Mouse (Mus musculus): ENCODE data around the gene Nr2f1.
"Not testable (repeated sequence)": the region's sequence is repeated elsewhere in the genome, so short reads cannot be mapped to it uniquely, and the experiment has no call there.

Gene Nr2f1

DNA sequence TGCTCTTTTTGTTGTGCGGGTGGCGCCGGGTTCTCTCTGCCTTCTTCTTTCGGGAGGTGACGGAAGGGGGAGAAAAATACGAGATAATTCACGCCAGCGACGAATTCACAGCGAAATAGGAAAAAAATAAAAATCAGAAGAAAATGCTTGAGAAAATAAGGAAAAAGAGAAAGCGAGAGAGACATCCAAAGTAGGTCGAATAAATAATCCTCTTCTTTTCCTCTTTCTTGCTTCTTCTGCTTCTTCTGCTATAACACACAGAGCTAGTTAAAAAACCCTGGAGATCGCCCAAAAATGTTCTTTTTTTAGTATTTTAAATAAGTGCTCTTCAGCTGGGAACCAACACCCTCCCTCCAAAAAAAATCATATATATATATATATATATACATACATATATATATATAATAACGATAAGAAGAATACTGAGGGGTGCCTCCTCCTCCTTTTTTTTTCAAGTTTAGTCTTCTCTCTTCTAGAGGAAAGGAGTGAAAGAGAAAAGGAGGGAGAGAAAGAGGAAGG is at the start of gene Nr2f1:
TSS of gene Nr2f1 (minus strand) at position 116 of the 519 bp plus-strand sequence.
- DNase-seq (ENCODE audit: low spot score), result no peak

DNA sequence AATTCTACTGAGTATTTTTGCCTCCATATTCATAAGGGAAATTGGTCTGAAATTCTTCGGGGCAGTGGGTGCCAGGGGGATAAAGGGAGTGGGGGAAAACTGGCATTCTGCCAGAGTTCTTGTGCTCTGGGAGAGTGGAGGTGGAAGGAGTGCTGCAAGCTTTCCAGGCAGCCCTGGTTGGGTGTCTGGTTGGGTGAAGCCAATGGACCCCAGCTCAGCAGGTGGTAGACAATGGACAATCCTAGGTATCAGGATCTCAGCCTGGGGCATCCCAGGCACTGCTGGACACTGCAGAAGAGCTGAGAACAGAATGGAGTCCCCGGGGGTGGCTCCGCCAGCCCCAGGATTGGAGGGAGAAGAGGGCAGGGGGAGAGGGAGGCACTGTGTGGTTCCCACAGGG is 22.1 kb upstream of the Nr2f1 start:
- no peak for DNase-seq (ENCODE audit: low spot score)

DNA sequence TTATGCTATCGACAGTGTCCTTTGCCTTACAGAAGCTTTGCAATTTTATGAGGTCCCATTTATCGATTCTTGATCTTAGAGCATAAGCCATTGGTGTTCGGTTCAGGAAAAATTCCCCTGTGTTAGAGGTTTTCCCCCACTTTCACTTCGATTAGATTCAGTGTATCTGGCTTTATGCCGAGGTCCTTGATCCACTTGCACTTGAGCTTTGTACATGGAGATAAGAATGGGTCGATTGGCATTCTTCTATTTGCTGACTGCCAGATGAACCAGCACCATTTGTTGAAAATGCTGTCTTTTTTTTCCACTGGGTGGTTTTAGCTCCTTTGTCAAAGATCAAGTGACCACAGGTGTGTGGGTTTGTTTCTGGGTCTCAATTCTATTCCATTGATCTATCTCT is 20.7 kb upstream of the Nr2f1 start:
- not testable (repeated sequence) for DNase-seq (ENCODE audit: low spot score)

DNA sequence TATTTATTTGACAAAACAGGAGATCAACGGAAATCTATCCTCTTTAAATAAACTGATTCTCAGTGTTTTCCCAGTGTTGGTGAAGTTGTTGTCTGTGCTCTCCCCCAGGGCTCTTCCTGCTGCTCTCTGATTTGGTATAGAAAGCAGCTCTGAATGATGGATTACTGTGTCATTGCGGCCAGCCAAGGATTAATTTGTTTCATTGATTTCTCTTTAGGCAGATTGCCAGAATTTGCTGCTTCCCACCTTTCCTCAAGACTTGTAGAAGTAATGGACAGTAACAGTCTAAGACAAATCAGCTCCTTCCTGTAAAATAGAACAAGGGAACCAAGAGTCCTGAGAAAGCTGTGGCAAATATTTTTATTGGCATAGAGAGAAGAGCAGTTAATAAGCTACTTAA is 15.7 kb upstream of the Nr2f1 start:
- no peak for DNase-seq (ENCODE audit: low spot score)

DNA sequence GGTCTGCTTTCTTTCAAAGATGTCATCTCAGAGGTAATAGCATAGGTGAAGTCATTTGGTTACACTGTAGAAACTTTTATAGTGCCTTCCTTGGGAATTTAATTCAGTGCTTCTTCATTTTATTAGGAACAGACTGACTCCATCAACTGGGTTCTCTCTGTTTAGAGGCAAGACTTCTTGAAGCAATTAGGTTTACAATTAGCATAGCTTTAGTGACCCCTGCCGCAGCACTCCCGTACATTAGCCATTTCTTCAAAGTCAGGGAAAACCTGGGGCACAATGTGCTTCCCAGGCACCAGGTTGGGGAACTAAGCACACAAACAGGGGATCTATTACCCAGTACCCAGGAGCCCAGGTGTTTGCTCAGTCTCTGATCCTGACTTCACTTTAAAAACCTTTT is 13.6 kb upstream of the Nr2f1 start:
- no peak for DNase-seq (ENCODE audit: low spot score)

DNA sequence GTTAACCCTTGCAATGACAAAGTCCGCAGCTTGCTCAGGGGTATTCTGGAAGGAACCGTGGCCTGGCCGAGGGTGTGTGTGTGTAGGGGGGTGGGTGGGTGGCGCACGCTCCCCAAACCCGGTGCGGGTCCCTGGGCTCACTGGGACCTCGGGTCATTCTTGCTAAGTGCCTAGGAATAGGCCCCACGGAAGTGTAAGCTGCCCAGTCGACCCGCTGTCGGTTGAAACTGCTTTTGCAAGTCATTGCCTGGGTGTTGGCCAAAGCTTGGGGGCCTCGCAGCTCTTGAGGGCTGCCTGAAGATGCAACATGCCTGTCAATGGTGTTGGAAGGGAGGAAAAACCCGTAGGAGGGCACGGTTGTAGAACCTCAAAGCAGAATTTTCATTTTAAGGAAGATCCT is 12.6 kb upstream of the Nr2f1 start:
- DNase-seq (ENCODE audit: low spot score), result no peak

DNA sequence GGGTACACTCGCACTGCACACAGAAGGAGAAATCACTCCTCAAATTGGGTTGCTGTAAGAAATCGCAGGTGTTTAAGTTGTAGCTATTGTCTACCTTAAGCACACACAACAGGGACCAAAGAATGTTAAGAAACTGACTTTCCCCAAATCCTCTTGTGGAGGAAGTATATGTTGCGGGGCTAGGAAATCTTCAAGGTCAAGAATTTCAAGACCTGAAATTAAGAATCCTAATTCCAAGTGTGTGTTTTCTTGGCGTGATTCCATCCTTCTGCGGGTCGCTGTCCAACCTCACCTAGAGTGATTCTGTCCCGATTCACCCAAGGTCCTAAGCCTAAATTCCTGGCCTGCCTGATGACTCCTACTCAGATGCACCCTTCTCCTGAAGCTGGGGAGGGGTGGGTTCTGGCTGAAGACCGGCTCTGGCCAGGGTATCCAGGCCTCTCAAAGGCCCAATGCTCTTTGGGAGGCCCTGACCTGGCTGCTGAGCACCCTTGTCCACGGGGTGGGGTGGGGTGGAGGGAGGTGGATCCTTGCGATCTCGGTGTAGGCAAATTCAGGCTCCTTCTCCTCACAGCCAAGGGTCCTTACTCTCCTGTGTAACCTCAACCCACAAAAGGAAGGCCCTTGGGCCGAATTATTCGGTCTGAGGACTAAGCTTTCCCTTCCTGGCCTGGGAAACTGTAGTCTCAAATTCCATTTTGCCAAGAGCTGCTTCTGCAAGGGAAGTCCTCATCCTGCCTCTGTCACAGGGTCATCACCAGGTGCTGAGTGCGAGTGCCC is 11.9 kb upstream of the Nr2f1 start:
- DNase-seq (ENCODE audit: low spot score), result no peak

DNA sequence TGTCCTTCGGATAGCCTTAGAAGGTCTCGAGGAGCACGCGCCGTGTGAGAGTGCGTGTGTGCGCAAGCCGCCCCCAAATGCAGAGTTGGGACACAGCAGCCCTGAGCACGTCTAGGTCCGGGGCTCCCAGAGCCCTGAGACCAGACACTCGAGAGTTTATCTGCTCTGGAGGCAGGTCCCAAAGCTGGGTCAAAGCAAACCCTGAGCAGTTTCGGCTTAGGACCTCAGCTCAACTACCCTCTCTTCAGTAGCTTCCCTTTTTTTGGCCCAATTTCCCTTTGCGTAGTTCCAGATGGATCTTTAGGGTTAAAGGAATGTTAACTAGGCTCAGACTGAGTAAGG is 11.2 kb upstream of the Nr2f1 start:
- DNase-seq (ENCODE audit: low spot score), result no peak

DNA sequence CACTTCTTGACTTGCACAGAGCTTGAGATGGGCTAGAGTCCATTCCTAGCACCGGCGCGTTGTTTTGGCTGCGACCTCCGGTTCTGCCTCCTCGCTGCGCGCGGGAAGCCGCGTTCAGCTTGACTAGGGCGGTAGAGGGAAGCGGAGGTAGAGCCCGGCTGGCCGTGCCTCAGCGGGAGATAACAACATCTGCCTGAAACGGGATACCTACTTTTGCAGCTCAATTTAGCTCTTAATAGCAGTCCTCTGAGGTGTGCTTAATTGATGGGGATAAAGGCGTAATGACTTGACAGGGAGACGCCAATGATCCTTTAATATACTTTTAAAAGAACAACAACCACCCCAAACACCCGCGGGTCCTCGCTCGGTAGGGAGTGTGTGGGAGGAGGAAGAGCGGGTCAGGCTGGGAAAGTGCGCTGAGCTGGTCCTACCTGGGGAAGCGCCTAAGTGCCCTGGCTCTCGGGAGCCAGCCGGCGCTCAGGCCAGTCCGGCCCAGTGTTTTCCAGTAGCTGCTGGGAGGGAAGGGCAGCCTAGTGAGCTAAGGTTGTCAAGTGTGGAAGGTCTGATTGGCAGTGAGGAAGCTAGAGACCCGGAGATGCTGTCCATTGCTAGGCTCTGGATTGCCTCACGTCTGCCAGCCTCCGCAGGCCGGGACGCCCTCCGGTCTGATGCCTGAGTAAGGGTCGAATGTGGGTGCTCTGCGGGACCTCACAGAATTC is 10.6 kb upstream of the Nr2f1 start:
- no peak for DNase-seq (ENCODE audit: low spot score)

DNA sequence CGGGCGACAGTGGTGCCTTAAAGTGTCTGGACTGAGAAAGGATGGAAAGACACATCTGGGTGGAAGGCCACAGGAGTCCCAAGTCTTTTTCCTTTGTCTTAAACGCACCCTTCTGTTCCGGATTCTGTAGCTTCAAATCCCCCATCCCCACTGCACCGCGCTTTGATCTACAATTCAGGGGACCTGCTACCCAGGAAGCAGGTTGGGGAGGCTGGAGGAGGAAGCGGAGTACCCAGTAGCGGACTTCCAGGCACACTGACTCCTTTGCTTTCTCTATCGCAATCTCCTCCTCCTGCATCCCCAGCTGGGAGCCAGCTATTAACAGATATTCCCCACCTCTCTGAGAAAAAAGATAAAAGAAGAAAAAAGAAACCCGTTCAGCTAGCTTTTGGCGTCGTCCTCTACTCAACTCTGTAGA is 10.1 kb upstream of the Nr2f1 start:
- no peak for DNase-seq (ENCODE audit: low spot score)

DNA sequence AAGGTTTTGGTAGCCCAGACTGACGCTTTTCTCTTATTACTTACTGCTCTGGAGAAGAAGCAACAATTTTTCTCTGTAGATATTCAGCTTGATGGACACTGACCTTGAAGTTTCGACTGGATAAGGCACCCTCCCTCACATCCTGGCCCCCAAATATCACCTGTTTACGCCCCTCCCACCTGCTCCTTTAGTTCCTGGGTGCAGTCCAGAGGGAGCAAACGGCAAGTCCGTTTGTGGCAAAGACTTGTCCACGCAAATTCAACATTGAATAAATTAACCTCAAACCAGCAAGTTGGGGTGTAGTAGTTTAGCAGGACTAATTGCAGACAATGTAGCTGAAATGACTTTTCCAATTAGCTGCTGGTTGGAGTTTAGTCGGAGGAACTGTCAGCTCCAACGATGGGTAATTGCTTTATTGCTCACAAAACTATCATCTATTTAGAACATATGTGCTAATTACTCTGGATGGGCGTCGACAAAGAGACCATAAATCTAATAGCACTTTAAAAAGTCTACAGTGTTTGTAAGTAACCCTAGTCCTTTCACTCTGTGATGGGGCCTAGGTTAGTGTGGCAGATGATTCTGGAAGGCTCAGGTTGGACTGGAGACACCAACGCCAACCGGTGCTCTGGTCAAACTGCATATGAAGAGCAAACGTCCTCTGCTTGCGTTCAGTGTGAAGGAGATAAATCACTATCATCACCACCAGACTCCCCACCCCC is 9.3 kb upstream of the Nr2f1 start:
- DNase-seq (ENCODE audit: low spot score), result no peak

DNA sequence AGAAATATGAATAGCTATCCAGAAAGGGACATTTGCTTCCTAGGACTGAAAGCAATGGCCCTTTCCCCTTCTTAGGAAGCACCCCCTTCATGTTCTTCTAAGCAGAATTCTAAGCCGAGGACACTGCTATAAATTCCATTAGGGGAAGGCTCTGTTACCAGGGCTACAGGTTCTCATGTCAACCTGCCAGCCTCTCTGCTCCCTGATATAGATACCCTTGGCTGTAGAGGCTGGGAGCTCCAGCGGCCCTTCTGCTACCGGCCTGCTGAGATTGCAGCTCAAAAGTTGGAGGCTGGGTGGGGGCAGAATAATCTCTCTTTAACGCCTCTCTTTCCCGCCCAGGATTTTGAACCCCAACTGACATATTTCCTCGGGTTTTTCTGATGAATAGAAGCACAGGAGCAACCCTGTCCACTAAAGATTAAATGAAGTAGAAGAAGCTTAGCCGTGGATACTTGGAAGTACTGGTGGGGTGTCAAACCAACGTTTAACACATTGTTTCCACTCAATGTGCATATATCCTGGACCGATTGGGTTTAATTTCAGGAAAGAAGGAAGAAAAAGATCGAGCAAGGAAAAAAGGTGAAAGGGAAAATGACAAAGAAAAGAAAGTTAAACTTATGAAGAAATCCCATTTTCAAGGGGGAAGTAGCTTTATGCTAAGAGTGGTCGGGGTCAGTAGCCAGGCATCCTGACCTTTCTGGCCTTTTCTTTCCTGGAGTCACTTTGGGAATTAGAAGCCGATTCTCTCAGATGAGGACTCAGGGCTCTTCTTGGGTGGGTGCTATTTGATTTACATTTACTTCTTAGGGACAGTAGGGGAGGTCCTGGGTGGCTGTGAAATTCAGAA is 8.5 kb upstream of the Nr2f1 start:
- no peak for DNase-seq (ENCODE audit: low spot score)

DNA sequence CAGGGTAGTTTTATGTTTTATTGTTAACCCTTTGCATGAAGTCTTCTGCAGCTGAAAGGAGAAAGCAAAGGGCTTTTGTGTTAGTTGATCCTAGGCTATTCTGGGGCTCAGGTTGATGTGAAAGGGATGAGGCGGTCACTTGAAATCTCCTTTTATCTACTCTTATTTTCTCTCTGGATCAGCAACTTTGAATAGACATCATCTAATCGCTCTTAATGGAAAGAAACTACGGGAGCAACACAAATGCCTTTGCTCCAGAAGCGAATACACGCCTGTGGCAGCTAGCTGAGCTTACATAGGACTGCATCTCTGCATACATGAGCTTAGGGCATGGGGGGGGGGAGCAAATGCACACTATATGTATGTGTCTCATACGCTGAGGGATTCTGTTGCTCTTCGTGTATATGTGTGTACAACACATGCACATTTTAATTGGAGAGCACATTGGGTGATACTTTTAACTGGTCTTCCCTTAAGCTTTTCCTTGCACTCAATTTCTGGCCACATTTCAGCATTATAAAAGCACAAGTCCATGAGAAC is 7.4 kb upstream of the Nr2f1 start:
- no peak for DNase-seq (ENCODE audit: low spot score)

DNA sequence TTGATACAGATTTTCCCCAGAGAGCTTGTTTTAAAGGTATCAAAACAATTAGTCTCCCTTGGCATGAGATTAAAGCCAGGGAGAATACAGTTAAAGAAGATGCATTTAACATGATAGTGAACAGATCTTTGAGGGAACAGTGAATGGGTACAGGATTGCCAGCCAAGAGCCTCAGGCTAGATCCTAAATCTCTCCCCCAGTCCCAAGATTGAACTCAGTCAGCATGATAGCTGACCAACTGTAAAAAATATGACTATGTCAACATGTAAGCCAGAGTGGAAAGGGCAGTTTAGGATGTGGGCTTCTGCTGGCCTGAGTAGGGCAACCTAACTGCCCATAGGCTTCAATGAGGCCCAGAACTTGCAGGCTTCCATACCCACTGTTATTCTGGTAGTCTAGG is 5.9 kb upstream of the Nr2f1 start:
- no peak for DNase-seq (ENCODE audit: low spot score)

DNA sequence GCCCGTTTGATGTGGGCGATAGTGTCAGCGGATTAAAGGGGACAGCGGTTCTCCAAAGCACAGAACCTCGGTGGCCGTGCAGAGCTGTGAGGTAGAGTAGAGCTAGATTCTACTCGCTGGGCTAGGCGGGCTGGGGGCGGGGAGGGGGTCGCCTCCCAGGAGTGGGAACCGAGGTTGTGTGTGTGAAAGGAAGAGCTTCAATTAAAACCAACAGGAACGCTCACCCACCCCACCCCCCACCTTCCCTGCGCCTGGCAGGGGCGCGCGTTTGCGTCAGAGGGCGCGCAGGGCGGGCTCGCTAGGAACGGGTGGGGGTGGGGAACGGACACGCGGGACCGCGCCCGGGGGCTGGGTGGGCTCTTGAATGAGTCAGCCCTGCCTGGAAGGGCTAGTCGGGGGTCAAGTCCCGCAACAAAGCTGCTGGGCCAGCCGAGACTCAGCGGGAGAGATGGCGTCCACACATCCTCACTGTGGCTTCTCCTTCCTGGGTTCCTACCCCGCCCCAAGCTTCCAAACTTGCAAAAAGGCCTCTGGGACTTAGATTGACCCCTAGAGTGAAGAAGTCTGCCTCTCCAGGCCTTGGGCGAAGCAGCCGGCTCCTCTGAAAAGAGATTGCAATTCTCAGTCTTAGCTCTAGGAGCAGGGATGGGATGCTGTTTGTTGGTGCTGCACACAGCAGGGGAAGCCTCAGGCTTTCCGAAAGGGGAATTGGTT is 3.9 kb upstream of the Nr2f1 start:
- no peak for DNase-seq (ENCODE audit: low spot score)

DNA sequence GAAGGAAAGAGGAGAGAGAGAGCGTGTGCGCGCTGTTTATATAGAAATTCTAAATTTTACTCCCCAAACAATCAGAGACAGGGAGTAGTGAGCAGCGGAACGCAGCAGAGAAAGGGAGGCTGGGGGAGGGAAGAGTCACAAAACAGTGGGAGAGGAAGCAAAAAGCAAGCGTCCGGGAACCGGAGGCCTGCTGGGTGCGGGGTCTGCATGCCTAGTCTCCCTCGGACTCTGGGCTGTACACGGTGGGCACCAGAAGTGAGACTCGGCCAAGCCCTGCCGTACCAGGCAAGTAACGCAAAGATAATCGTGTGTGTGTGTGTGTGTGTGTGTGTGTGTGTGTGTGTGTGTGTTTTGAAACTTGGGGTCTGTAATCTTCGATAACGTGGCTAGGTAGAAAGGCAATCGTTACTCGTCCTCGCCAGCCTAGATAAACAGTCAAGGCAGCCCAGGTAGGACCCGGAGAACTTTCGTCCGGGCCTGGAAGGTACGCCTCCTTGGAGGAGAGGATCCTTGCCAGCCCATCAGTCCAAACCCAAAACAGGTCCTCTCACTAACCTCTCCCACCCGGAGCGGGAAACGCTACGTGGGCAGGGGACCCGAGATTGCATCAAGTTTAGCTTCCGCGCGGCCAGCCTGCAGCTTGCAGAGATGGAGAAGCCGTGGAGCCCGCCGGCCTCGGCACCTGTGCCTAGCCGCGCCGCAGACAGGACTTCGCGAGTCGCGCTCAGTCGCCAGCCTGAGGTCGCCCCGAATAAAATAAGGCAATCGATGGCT is 3.2 kb upstream of the Nr2f1 start:
- DNase-seq (ENCODE audit: low spot score), result no peak

DNA sequence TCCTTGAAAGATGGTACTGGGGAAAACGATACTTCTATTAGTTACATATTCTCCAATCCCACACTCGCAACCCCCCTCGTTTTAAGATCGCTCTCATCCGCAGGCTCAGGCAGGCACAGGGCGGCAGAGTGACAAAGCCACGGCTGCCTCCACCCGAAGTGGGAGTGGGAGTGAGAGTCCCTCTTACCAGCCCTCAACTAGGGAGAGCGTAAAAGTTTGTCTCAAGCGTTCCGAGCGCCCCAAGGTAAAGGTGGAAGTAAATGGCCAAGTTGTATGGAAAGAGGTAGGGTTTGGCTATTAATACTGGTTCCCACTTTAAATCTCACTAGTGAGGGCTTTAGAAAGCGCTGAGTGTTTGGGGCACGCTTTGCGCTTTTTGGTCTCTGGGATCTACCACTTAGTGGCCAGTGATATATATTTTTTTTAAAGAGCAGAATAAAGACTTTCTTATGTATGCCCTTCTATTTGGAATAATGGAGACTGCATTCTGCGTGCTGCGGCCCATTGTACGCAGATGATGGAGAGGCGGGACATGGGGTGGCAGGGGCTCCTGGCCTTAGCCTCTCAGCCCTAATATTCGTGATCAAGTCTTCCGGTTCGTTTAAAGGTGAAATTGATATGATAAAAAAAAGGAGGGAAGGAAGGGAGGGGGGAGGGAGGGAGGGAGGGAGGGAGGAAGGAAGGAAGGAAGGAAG is 2.5 kb upstream of the Nr2f1 start:
- no peak for DNase-seq (ENCODE audit: low spot score)

DNA sequence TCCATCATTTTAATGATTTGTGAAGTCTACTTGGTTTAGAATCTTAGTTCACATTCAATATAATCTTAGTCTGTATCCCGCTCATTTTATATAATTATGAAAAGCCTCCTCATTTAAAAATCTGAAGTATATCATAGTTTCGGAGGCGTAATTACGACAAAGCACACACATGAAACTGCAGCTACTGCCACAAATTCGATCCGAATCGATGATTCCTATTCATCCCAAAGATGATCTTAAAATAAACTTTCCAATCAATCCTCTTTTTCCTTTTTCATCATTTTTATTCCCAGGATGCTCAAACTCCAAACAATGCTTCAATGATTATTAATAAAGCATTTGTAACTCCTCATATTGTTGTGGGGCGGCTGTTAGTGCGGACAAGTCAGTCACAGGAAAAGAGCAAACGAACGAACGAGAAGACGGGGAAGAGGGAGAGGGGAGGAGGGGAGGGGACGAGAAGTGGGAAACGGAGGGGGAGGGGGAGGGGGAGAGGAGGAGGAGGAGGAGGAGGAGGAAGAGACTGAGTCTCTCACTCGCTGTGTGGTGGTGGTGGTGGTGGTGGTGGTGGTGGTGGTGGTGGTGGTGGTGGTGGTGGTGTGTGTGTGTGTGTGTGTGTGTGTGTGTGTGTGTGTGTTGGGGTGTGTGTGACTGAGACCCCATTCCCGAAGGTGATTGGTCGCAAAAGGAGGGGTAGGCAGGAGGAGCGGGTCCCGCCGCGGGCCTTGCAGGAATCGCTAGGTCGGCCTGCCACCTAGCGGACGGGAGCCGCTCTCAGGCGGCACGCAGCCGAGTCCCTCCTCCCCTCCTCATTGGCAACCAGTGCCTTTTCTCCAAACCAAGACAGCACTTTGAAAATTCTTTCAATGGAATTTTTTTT is 1.7 kb upstream of the Nr2f1 start:
- DNase-seq (ENCODE audit: low spot score), result peak; percentile 76

DNA sequence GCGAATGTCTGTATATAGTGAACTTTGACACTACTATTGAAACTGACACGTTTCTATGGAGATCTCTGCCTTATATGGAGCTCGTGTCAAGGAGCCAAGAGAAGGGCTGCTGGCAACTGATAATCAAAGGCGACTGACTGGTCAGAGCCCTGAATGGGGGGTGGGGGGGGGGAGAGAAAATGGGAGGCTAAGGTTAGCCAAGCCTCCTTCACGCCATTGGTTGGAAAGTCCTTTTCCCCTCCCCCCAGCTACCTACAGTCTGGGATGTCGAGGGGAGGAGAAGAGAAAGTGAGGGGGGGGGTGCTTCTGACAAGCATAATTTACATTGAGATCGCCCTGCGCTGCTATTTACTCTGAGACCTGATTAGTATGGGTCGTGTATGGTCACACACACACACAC is 850 bp upstream of the Nr2f1 start:
- no peak for DNase-seq (ENCODE audit: low spot score)
